Mouse (Mus musculus): ENCODE measurements around the gene Macc1. TPM values are rescaled to one million over a fixed set of nuclear protein-coding genes. Genes with fewer than 3 reads are reported as not detected.

Macc1 gene
- polyA plus RNA-seq, 1 experiment from 2014 or later, result 0.48 TPM

DNA sequence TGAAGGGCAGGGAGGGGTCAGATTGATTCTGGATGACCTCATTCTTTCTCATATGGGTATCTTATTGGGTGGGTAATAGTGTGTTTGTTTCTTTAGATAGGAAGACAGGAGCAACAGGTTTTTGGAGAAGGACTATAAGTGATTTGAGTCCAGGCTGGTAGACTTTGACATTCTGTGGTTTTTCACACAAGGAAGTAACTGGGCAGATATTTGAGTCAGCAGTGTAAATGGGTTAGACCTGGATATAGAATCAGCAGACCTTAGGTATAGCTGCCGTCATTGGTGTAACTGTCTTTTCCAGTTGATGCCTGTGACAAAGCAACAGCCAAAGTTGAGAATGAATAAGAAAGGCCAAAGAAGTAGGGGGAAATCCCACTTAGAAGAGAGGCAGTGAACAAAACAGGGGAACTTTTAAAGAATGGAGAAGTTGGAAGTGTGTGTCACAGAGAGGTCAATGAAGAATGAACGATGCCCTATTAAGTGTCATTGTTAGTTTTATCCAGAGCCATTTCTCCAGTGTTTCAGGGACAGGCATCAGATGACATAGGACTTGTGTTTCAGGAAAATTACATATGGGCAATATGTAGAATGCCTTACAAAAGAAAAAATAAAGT, 84.1 kb downstream of the Macc1 start:
- no peak overlapping the region for H3K4me3 ChIP-seq
- H3K9me3 ChIP-seq (replicated peaks), result no peaks in the 10 kb centered on the region
- H3K36me3 ChIP-seq, result no peaks in the 10 kb centered on the region
- no peak overlapping the region for H3K27ac ChIP-seq
- no peak overlapping the region for H3K9ac ChIP-seq
- H3K27me3 ChIP-seq, result no peaks in the 10 kb centered on the region
- no peak overlapping the region for H3K4me2 ChIP-seq (replicated peaks)
- ATAC-seq (ENCODE audit: low FRiP score), result no peak
- 84% methylated on average over 2 of the region's 2 CpGs for WGBS
- H3K4me1 ChIP-seq, result no peaks in the 10 kb centered on the region

DNA sequence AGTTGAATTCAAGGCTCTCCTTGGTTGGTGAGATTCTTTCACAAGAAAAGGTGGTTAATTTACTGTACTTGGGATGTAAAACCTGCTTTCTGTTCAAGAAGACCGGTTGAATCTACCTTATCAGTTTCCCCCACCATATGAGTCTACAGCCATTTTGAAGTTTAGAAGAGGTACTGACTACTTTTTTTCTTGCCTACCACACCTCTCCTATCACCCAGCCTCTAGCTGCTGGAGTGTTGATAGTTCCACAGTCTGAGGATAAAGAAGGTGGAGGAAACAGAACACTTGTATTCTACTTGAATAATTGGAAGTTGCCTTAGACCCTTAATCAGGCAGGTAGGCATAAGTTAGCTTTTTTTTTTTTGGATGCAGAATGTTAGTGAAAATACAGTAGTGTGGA, 88.2 kb downstream of the Macc1 start:
- Histone ChIP-seq H3K4me3 (no peak overlapping the region), H3K27me3 (no peaks in the 10 kb centered on the region), H3K4me1 (no peaks in the 10 kb centered on the region), H3K9me3 (replicated peaks) (no peaks in the 10 kb centered on the region), H3K27ac (no peak overlapping the region), H3K36me3 (no peaks in the 10 kb centered on the region), H3K4me2 (replicated peaks) (no peak overlapping the region), H3K9ac (no peak overlapping the region)
- ATAC-seq (ENCODE audit: low FRiP score), result no peak
- WGBS, result 93% methylated on average over 1 of the region's 1 CpGs

DNA sequence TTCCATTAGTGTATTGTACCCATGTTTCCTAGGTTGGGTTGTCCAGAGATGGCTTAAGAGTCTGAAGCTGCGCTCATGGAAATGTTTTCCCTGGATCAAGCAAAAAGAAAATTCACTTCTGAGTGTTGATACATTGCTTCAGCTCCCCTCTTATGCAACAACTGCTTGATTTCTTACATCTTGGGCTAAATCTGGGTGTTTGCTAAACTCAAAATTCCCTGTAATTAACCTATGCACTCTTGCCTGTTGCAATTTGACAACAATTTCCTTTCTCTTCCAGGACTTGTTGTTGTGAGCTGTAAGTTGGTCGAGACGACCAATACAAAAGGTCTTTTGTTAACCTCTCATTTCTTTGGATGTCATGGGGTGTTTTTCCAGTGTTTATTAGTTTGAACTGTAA, 88.7 kb downstream of the Macc1 start:
- WGBS, result 35% methylated on average over 3 of the region's 3 CpGs
- no peak for ATAC-seq (ENCODE audit: low FRiP score)
- no peak overlapping the region for H3K9ac ChIP-seq
- H3K4me1 ChIP-seq, result no peaks in the 10 kb centered on the region
- no peaks in the 10 kb centered on the region for H3K27me3 ChIP-seq
- H3K27ac ChIP-seq, result no peak overlapping the region
- H3K4me3 ChIP-seq, result no peak overlapping the region
- H3K4me2 ChIP-seq (replicated peaks), result no peak overlapping the region
- H3K36me3 ChIP-seq, result no peaks in the 10 kb centered on the region
- no peaks in the 10 kb centered on the region for H3K9me3 ChIP-seq (replicated peaks)

DNA sequence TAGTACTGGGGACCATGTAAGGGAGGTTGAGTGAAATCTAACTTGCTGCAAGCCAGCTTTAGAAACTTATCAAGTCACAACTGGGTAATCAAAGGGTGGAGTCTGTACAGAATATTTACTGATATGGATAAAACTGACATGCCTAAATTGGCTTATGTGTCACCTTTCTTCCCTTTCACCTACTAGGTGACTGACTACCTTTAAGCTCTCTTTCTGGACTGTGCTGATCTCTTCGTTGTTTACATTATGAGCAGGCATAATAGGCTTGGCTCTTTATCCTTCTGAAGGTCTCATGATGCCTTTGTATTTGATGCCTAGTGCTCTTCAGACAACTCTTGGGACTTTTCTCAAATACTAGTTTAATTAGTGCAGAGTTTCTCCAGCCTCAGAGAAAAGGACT, 90.7 kb downstream of the Macc1 start:
- Histone ChIP-seq H3K27me3 (no peaks in the 10 kb centered on the region), H3K9me3 (replicated peaks) (no peaks in the 10 kb centered on the region), H3K4me2 (replicated peaks) (no peak overlapping the region), H3K4me1 (no peaks in the 10 kb centered on the region), H3K9ac (no peak overlapping the region), H3K4me3 (no peak overlapping the region), H3K27ac (no peak overlapping the region), H3K36me3 (no peaks in the 10 kb centered on the region)
- no peak for ATAC-seq (ENCODE audit: low FRiP score)
- 91% methylated on average over 1 of the region's 1 CpGs for WGBS

DNA sequence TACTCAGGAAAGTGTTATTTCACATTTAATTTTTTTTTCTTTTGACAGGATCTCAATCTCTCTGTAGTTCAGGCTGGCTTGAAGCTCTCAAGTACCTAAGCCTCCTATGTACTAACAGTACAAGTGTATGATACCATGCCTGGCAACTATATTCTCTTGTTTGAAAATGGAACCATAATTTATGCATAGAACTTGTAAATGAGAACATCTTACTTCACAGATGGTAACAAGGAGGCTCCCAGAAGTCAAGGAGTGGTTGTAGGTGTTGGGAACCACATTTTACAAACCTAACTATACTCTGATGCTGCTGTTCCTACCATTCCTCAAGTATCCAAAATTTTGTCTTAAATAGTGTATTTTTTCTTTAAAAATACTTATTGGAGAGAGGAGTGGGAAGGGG, 96.5 kb downstream of the Macc1 start:
- Histone ChIP-seq H3K36me3 (no peaks in the 10 kb centered on the region), H3K9ac (no peak overlapping the region), H3K4me2 (replicated peaks) (no peak overlapping the region), H3K27ac (no peak overlapping the region), H3K9me3 (replicated peaks) (no peaks in the 10 kb centered on the region), H3K4me1 (no peaks in the 10 kb centered on the region), H3K4me3 (no peak overlapping the region), H3K27me3 (no peaks in the 10 kb centered on the region)
- no peak for ATAC-seq (ENCODE audit: low FRiP score)

DNA sequence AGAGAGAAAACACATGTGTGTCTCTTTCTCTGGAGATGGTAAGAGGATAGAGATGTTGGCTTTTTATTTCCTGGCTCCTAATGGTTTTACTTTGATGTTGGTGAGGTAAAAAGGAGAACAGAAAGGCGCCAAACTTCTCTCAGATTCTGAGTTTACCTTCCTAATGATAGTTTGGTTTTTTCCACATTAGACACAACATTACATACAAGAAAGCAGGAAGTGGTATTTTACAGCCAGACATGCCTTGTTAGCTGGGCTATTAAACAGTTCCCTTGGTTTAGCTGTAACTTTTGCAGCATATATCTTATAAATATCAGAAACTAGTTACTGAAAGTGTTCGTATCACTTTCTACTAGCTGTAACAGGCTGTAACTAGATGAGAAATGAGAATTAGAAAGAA, 96.9 kb downstream of the Macc1 start:
- Histone ChIP-seq H3K27me3 (no peaks in the 10 kb centered on the region), H3K4me3 (no peak overlapping the region)
- WGBS, result 80% methylated on average over 2 of the region's 2 CpGs

DNA sequence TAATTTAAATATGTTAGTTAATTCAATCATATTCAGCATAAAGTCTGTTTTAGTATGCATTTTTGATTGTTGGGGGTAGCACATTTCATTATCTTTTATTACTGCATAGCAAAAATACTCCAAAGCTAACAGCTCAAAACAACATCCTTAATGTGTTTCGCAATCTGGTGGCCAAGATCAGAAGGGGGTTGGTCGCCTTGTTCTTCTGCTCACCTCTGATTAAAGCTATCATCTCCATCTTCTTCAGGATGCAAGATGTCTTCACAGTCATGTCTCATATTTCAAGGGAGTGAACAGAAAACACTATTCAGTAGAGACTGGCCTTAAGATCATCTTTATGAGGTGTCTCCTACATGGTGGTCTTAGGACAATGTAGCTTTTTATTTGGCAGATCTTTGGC, 97.9 kb downstream of the Macc1 start:
- H3K9ac ChIP-seq, result no peak overlapping the region
- H3K27me3 ChIP-seq, result no peaks in the 10 kb centered on the region
- no peak overlapping the region for H3K4me2 ChIP-seq (replicated peaks)
- no peaks in the 10 kb centered on the region for H3K36me3 ChIP-seq
- H3K9me3 ChIP-seq (replicated peaks), result no peaks in the 10 kb centered on the region
- 88% methylated on average over 2 of the region's 2 CpGs for WGBS
- H3K4me3 ChIP-seq, result no peak overlapping the region
- no peak for ATAC-seq (ENCODE audit: low FRiP score)
- H3K27ac ChIP-seq, result no peak overlapping the region
- no peaks in the 10 kb centered on the region for H3K4me1 ChIP-seq

More for the DNA sequence above, 96.9 kb downstream of the Macc1 start:
- no peaks in the 10 kb centered on the region for H3K9me3 ChIP-seq (replicated peaks)
- H3K27ac ChIP-seq, result no peak overlapping the region
- no peaks in the 10 kb centered on the region for H3K4me1 ChIP-seq
- H3K9ac ChIP-seq, result no peak overlapping the region
- H3K4me2 ChIP-seq (replicated peaks), result no peak overlapping the region
- no peaks in the 10 kb centered on the region for H3K36me3 ChIP-seq
- ATAC-seq (ENCODE audit: low FRiP score), result no peak

DNA sequence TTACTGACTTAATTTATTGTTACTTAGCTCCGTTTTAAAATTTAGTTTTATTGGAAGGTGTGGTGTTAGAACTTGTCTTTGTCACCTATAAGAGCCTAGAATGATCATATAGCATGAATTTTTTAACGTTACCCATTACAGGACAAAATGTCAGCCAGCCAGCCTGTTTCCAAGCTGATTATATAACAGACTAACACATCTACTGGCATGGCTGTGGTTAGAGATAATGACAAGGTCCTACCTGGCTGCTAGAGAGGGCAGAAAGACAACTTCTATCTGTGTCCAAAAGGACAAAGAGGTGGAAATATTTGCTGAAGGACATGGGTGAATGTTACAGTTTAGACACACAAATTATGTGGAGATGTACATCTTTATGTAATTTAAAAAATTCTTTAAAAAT, 101.8 kb downstream of the Macc1 start:
- WGBS, result 80% methylated on average over 2 of the region's 2 CpGs
- H3K4me3 ChIP-seq, result no peak overlapping the region
- H3K4me2 ChIP-seq (replicated peaks), result no peak overlapping the region
- no peak overlapping the region for H3K9ac ChIP-seq
- no peaks in the 10 kb centered on the region for H3K9me3 ChIP-seq (replicated peaks)
- no peaks in the 10 kb centered on the region for H3K36me3 ChIP-seq
- H3K27ac ChIP-seq, result no peak overlapping the region
- H3K4me1 ChIP-seq, result no peaks in the 10 kb centered on the region
- H3K27me3 ChIP-seq, result no peaks in the 10 kb centered on the region
- ATAC-seq (ENCODE audit: low FRiP score), result no peak

DNA sequence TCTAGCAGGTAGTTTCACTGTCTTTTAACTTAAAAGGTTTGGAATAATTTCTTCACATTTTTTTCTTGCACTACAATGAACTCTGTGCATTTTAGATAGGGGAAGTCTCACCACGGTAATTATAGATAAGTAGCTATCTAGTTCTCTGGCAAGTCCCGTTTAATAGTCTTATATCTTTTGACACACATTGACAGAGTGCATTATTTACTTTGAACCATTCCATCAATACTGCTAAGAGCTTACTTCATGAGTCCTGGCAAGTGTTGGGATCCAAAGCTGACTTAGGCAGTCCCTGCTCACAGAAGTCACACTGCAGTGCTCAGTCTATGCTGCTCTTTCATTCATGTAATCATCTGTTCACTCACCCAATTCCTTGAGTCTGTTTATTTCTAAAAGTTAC, 111.7 kb downstream of the Macc1 start:
- no peak for ATAC-seq (ENCODE audit: low FRiP score)
- no peak overlapping the region for H3K9ac ChIP-seq
- 94% methylated on average over 2 of the region's 2 CpGs for WGBS
- H3K27ac ChIP-seq, result no peak overlapping the region
- H3K9me3 ChIP-seq (replicated peaks), result no peaks in the 10 kb centered on the region
- no peaks in the 10 kb centered on the region for H3K27me3 ChIP-seq
- no peaks in the 10 kb centered on the region for H3K36me3 ChIP-seq
- H3K4me2 ChIP-seq (replicated peaks), result no peak overlapping the region
- H3K4me3 ChIP-seq, result no peak overlapping the region
- H3K4me1 ChIP-seq, result no peaks in the 10 kb centered on the region

DNA sequence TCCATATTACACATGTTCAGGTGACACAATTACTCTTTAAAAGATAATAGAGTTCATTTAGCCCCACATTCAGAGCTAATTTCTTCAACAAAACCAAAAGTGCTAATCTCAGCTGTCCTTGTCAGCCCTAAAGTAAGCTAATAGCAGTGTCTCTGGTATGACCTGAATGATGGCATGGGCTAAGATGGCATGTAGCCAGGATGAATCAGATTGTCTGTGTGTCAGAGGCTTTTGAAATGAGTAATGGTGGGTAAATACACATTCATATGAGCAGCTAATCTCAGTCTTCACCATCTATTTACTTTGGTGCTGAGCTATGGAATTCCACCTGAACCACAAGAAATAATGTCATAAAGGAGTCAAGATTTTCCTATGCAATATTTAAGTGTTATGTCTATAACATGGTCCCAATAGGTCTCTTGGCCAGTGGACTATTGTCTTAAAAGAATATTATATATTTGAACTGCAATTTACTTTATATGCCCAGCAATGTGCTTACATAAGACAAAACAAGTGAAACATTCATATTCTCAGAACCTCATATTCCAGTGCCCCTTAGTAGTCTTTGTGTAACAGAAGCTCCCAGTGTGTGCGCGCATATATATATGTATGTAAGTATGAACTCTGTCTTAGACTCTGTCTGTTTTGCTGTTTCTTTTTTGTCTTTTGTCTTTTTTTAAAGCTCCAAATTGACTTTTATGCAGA, 112.3 kb downstream of the Macc1 start:
- Histone ChIP-seq H3K27ac (no peak overlapping the region), H3K9ac (no peak overlapping the region), H3K9me3 (replicated peaks) (no peaks in the 10 kb centered on the region), H3K4me3 (no peak overlapping the region), H3K4me2 (replicated peaks) (no peak overlapping the region), H3K36me3 (no peaks in the 10 kb centered on the region), H3K4me1 (no peaks in the 10 kb centered on the region), H3K27me3 (no peaks in the 10 kb centered on the region)
- WGBS, result 95% methylated on average over 2 of the region's 2 CpGs
- ATAC-seq (ENCODE audit: low FRiP score), result peak; percentile 19; the same call in 1 of the 2 replicates

DNA sequence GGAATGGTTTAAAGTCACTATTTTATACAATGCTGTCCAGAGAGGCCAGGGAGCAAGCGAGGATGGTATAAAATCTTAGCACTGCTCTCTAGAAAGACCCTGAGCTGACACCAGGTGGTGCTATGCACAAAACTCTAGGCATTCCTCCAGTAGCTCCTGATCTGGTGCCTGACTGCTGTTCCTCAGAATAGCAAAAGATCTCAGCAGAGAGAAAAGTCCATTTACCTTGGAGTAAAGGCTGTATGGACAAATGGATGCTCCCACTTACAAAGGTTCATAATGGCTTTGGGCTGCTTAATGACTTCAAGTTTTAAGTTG, 112.8 kb downstream of the Macc1 start:
- Histone ChIP-seq H3K9me3 (replicated peaks) (no peaks in the 10 kb centered on the region), H3K27ac (no peak overlapping the region), H3K4me2 (replicated peaks) (no peak overlapping the region), H3K27me3 (no peaks in the 10 kb centered on the region), H3K4me1 (no peaks in the 10 kb centered on the region), H3K36me3 (no peaks in the 10 kb centered on the region), H3K9ac (no peak overlapping the region), H3K4me3 (no peak overlapping the region)
- ATAC-seq (ENCODE audit: low FRiP score), result peak; percentile 81
- 75% methylated on average over 1 of the region's 1 CpGs for WGBS

DNA sequence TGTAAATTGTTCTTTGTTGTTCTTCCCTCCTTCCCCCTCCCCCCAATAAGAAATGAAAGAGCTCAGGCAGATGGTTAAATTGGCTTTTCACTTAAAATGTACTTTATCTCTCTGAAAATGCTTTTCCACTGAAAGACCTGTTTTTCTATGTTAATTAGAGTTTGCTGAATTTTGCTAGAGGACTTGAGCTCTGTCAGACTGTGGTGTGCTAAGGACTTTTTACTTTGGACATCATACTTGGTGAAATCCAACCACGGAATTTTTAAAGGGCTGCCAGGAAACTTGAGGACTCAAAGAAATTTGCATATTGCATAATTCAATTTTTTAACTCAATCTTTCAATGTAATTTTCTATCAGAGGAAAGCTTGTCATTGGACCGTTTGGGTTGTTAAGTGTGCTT, 126.7 kb downstream of the Macc1 start:
- Histone ChIP-seq H3K4me3 (no peak overlapping the region), H3K4me2 (replicated peaks) (no peak overlapping the region), H3K9ac (no peak overlapping the region), H3K27me3 (no peaks in the 10 kb centered on the region), H3K9me3 (replicated peaks) (no peaks in the 10 kb centered on the region), H3K36me3 (no peaks in the 10 kb centered on the region), H3K27ac (no peak overlapping the region), H3K4me1 (no peaks in the 10 kb centered on the region)
- no peak for ATAC-seq (ENCODE audit: low FRiP score)
- 75% methylated on average over 2 of the region's 2 CpGs for WGBS

DNA sequence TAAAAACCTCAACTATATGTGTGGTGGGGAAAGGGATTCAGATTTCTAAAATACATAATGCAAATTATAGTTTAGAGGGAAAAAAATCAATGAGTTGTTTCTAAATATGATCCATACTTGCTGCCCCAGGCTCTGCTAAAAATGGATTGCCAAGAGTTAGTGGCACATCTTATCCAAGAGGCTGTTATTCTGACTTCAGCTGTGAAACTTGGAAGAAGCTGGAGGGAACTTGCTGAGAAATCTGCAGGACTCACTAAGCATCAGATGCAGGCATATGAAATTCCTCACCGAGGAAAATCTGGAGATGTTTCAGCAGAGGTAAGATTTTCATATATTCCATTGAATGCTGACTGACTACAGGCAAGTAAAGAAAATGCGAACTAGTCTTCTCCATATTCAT, 136.0 kb downstream of the Macc1 start:
- Histone ChIP-seq H3K36me3 (no peaks in the 10 kb centered on the region), H3K9ac (no peak overlapping the region), H3K4me3 (no peak overlapping the region), H3K4me1 (no peaks in the 10 kb centered on the region), H3K27me3 (no peaks in the 10 kb centered on the region), H3K27ac (no peak overlapping the region), H3K4me2 (replicated peaks) (no peak overlapping the region), H3K9me3 (replicated peaks) (no peaks in the 10 kb centered on the region)
- no peak for ATAC-seq (ENCODE audit: low FRiP score)
- 85% methylated on average over 2 of the region's 2 CpGs for WGBS
